Mouse (Mus musculus) cerebellum, postnatal 25 days (tissue): ENCODE measurements around the gene Mras.

Experiments
- DNase-seq, 2 experiments: peaks; one replicate each; pipeline ENCODE4 v3.0.0; 2021; ENCODE audit warnings: mixed read lengths in 2 of 2

Gene Mras

GRCm38 (mm10) chr9:99439064-99439463 lies 1.9 kb upstream of the Mras start:
- no peak for DNase-seq

DNA sequence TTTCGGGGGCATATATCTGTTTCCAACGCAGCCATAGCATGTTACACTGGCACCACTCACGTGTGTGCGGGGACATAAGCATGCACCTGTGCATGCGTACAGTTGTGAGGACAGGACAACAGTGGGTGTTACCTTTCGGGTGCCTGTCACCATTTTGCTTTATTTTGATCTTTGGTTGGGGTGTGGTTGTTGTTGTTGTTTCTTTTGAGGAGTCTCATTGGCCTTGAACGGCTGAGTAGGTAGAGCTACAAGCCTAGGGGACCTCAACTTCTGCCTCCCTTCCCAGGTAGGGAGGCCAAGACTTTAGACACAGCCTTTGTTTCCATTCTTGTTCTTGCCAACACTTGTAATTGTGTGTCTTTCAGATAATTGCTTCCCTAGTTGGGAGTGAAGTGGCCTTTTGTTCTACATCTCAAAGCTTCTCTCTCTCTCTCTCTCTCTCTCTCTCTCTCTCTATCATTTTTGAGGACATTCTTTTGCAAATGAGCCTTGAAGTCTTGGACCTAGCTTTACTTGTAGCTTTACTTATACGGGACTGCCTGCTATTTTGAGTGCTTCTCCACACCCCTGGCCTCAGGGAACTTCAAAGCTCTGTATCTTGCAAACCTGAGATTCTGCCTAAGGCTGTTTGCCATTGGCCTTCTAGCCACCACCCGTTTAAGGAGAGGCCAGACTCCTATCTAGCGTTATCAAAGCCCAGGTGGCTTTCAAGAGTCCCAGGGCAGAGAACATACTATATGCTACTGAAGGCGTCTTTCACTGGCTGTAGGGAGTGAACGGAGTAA lies 792 bp upstream of the Mras start:
- DNase-seq: no peak

DNA sequence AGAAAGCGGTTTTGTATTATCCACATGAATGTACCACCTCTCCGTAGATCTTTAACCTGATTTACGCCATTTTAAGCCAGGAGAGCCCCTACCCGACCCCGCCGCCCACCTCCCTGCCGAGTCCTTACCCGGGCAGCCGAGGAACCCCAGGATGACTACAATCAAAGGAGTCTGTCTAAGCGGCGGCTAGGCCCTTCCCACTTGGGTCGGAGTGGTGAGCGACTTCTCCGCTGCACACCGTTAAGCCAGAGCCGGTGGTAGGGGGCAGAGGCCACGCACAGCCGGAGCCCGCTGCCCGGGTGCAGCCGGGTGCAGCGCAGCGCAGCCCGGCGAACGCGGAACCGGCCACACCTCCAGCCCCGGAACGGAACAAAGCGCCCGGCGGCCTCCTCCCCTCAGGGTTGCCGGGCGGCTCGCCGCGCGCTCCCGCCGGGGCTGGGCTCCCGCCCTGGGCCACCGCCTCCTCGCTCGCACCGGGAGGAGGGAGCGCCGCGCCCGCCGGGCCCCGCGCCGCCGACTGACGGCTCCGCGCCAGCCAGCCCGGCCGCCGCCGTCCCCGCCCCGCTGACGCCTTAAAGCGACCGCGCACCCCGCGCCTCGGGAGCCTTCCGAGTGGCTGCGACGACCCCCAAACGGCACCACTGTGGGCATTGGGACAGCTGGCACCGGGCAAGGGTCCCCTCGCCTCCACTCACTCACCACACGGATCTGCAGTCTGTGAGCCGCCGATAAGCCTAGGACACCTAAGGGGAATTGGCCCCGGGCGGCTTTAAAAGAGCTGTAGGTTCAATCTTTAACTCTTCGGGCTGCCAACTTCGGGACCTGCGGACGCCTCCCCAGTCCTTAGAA lies 775 bp downstream of the Mras start:
- DNase-seq: peak; percentile 89 to 91

- DNase-seq: peak; percentile 64 to 71
Measured at GRCm38 (mm10) chr9:99435619-99436181, 1.5 kb downstream of the Mras start.

- peak in 1 of 2 experiments; percentile 20 for DNase-seq
Measured at GRCm38 (mm10) chr9:99434892-99435618, 2.1 kb downstream of the Mras start.

DNA sequence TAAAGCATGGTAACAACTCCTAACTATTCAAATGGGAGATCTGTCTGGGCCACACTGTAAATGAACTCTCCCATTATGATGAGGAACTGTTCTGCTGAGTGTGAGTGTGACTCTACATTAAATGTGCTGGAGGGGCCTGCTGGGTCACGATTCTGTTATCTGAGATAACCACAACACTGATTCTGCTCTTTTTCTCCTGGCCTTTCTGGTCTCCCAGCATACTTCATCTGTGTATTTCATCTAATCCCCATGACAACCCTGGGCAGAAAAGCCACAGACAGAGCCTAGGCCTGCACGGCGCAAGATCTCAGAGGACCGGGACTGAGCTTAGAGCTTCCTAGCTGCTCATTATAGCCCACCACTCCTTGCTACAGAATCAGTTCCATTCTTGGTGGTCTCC lies 4.7 kb downstream of the Mras start:
- no peak for DNase-seq

DNA sequence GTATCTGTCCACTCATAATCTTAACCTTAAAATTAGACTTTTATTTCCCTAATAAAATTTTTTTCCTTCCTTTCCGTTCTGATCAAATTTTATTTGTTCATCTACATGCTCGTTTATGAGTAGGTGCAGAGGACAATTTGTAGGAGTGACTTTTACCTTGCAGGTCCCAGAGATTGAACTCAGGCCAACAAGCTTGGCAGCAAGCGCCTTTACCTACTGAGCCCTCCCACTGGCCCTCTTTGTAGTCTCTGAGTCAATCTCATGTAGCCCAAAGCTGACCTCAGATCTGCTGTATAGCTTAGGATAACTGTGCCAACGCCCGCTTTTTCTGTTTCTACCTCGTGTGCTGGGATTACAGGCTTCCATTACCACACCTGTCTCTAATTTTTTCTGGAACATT lies 5.2 kb downstream of the Mras start:
- DNase-seq: peak; percentile 67 to 76

GRCm38 (mm10) chr9:99431346-99431745 lies 5.8 kb downstream of the Mras start:
- peak in 1 of 2 experiments; percentile 13 for DNase-seq

DNA sequence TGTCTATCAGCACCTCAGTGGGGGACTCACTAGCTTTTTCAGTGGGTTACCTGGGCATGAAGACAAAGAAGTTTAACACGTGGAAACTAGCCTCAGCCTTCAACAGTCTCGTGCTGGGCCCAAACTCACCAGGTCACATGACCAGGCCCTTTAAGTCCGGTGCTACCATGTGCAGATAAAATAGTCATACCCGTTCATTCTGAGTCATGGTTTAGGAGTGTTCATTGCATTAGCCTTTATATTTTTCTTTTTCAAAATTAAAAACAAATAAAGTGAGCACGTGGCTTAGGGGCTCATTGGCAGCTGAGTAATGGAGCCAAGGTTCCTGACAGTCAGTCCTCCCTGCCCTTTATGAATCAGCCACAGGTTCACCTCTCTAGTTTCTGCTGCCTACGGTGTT lies 6.4 kb downstream of the Mras start:
- DNase-seq: no peak

DNA sequence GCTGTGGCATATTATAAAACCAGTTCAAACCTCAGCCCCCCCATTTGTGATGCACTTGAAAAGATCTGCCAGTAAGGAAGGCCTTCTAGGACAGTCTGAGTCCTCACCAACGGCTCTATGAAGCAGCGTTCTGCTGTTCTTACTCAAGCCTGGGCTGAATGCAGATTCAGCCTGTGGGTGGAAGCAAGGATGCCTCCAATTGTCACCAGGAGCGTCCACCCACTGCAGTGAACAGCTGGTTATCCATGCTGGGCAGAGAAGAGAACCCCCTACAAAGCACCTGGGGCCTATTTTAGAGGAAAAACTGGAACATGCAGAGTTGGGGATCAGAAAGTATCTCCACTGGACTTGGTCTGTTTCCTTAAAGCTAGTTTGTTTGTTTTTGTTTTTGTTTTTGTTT lies 7.3 kb downstream of the Mras start:
- no peak for DNase-seq

- DNase-seq: no peak
Measured at GRCm38 (mm10) chr9:99428601-99429331, 8.4 kb downstream of the Mras start.

- no peak for DNase-seq
Measured at GRCm38 (mm10) chr9:99425262-99425661, 11.9 kb downstream of the Mras start.

DNA sequence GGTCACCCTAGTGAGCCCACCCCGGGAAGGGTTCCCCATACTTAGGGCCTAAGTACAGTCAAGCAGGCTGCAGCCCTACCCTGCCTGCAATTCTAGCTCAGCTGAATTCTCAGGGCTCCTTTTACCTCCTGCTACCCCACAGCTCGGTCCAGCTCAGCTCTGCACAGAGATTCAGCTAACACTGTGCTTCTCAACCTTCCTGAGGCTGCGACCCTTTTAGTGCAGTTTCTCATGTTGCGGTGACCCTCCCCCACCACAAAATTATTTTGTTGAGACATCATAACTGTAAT lies 12.7 kb downstream of the Mras start:
- DNase-seq: no peak

DNA sequence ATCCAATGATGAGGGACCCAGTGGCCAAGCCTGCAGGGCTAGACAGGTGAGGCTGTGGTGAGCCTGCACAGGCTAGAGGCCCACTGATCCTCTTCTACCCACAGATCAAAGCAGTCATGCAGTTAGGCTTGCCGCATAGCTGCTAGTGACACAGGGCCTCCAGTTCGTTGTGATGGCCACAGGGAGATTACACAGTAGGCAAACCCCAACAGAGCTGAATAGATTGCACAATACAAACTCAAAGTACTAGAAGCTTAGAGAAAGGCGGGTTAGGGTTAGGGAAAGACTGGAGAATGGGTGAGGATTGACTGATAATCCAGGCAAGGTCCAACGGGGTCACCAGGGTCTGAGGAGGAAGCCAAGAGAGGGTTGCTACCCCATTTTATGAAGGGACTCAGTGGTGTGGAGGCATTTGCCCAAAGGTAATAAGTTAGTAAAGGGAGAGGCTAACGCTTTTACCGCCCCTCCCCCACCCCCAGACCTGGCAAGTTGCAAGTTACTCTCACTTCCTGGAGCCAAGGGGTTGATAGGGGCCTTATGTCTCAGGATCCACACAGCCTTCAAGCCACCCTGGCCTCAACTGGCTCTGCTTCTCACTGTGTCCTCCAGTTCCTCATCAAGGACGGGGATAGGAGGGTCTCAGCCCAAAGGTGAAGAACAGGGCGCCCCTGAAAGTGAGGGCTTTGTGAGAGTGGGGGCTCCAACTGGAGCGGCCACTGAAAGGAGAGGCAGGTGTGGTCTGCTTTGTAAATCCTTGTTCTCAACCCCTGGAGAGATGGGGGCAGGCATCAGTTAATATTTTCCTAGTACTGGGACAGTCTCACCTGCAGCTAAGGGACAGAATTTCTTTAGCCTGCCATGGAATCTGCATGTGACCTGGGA lies 13.2 kb downstream of the Mras start:
- no peak for DNase-seq

DNA sequence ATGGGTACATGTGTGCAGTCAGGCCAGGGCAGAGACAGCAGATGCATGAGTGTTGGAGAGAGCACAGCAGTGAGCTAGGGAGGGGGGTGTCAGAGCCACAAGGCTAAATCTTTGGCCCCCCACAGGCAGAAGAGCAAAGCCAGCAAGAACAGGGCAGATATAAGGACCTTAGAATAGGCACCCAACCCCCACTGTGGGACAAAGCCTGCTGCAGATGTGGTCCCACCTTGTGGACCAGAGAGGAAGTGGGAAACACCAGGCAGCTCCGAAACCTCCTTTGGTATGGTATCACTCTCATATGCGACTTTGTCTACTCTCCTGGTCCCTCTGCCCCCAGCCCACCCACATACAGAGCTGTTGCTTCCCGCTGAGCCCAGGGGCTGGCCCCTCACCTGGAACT lies 15.3 kb downstream of the Mras start:
- no peak for DNase-seq

- no peak for DNase-seq
Measured at GRCm38 (mm10) chr9:99419951-99420701, 17.1 kb downstream of the Mras start.

- DNase-seq: peak in 1 of 2 experiments; percentile 56
Measured at GRCm38 (mm10) chr9:99418377-99418776, 18.8 kb downstream of the Mras start.

- no peak for DNase-seq
Measured at GRCm38 (mm10) chr9:99417288-99417846, 19.8 kb downstream of the Mras start.

DNA sequence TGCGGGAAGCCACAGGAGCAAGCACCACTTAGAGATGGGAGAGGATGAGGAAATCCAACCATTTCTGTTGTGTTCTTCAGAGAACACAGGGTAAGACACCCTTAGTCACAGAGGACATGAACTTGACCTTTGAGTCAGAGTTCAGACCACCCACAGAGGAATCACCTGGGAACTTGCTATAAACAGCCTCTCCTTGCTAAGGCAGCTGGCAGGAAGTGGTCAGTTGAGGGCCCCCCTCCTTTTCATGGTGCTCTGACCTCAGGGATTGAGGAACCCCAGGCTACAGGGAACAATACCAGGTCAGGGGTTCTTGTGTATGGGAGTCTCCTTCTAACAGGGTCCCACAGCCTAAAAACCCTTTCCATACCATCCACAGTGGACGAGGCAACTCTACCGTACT lies 20.4 kb downstream of the Mras start:
- no peak for DNase-seq

DNA sequence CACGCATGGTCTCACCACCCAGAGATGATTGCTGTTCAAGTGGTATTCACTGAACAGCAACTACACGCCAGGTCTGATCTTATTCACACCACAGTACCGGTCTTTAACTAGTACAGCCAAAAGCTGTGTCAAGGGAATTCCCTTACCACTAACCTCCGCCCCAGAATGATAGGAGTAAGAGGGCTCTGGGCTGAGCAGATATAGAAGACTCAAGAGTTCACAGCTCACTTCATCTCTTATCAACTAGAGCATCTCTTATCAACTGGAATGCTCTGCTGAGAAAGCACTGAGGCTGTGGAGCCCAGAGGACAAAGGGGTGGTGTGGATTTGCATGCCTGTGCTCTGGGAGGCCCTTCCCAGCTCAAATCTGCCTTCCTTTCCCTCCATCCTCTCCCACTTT lies 25.4 kb downstream of the Mras start:
- DNase-seq: no peak
